Mouse (Mus musculus) spleen, postnatal 14 days (tissue): Measurements from ENCODE around the gene Arhgef12.

Experiments
- DNase-seq, 2 experiments: peaks; one replicate each; pipeline ENCODE4 v3.0.0; 2021 to 2022; ENCODE audit warnings: low spot score in 2 of 2

Arhgef12 gene

DNA sequence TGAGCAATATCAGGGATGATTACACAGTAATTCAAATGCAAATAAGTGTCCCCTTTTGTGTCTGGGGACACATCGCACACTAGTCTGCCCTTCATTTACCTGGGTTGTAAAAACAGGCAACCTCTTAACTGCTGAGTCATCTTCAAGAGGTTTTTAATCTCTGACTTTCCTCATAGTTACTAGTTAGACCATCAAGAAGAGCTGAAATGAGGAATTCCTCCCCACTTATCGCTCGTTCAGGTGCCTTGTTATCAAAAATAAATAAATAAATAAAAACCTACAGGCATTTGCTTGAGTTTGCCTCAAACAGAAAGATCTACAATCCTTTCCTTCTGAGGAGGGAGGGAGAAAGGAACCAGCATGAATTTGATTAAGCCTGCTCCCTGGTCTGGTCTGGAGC lies 1.7 kb upstream of the Arhgef12 start:
- DNase-seq: no peak

GRCm38 (mm10) chr9:43108081-43108480 lies 1.0 kb upstream of the Arhgef12 start:
- no peak for DNase-seq

- no peak for DNase-seq
These were observed 516 bp upstream of the Arhgef12 start for GRCm38 (mm10) chr9:43107555-43107954.

DNA sequence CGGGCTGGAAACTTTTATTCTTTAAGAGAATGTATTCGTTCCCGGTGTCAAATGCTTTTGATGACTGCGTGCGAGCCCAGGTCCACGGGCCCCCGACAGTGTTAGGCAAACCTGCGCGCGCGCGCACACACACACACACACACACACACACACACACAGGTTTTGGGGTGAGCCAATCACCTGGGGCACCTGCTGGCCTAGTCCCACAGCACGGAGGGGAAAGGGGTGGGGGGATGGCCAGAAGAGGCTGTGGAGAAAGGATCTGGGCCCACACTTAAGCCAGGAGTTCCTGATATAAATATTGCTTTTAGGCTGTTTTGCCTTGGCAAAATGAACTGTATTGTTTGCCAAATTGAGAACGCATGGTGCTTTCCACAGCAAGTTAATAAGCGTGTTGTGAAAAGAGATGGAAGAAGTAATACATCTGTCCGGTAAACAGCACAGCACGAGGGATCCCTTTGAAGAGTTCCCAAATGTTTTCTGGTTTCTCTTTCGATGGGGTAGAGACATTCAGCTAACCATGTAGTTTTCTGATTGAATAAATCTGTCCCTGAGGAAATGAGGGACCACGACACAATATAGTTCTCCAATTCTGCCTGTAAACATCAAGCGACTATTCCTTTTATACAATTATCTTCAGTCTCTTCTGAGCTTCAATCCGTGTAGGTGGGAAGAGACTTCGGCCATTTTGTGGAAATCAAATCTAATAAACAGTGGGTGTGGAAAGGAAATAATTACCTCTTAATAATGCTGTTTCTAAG lies 433 bp downstream of the Arhgef12 start:
- peak in 1 of 2 experiments; percentile 25 for DNase-seq

- DNase-seq: peak; percentile 52 to 69
These were observed 1.2 kb downstream of the Arhgef12 start for GRCm38 (mm10) chr9:43105664-43106361.

DNA sequence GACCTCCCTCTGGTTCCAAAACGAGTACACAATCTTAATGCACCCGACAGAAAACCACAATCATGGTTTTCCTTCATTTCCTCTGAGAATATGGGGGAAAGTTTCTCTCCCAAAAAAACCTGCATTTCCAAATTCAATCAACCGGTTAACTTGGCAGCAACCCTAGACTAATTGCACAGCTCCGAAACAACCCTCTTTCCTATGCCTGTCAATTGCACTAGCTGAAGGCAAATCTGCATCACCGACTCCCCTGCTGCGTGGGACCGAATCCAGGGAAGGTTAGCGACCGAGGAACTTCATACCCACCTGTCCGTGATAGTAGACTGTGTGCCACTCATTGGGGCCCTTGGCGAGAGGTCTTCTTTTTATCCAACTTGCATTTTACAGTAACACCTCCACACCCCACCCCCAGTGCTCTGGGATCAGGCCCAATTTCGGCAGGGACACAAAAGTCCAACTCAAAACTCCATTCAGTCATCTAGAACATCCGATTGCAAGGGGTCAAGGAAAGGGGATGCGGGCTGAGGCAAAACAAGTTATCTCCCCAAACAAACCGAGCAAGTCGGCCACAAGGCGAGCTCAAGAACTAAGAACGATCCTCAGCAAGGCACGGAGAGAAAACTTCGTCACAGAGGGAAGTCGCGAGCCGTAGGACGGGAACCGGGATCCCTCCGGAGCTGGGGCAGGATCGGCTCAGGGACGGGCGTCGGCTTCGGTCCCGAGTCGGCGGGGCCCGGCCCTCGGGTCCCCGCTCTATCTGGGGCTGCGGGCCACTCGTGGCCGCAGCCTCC lies 2.0 kb downstream of the Arhgef12 start:
- DNase-seq: peak; percentile 17 to 25

- no peak for DNase-seq
These were observed 2.5 kb downstream of the Arhgef12 start for GRCm38 (mm10) chr9:43104526-43104872.

- DNase-seq: no peak
These were observed 3.3 kb downstream of the Arhgef12 start for GRCm38 (mm10) chr9:43103675-43104299.

GRCm38 (mm10) chr9:43102931-43103330 lies 4.1 kb downstream of the Arhgef12 start:
- DNase-seq: no peak

GRCm38 (mm10) chr9:43101936-43102595 lies 5.0 kb downstream of the Arhgef12 start:
- DNase-seq: peak; percentile 20 to 36

DNA sequence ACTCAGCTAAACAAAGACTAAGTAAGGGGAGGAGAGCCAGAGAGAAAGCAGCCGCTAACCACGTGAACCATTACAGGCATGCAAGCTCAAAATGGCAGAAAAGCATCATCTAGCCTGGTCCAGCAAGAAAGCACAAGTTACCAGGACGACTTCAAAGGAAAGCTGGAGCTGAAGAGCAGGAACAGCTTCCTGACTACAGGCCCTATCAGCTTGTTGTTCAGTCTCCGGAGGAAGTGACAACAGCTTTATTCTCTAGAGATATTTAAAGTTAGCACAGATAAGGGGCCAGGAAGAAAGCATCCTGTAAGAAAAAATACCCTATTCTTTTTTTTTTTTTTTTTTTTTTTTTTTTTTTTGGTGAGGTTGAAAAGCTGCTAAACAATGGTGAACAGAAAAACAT lies 8.1 kb downstream of the Arhgef12 start:
- DNase-seq: no peak

DNA sequence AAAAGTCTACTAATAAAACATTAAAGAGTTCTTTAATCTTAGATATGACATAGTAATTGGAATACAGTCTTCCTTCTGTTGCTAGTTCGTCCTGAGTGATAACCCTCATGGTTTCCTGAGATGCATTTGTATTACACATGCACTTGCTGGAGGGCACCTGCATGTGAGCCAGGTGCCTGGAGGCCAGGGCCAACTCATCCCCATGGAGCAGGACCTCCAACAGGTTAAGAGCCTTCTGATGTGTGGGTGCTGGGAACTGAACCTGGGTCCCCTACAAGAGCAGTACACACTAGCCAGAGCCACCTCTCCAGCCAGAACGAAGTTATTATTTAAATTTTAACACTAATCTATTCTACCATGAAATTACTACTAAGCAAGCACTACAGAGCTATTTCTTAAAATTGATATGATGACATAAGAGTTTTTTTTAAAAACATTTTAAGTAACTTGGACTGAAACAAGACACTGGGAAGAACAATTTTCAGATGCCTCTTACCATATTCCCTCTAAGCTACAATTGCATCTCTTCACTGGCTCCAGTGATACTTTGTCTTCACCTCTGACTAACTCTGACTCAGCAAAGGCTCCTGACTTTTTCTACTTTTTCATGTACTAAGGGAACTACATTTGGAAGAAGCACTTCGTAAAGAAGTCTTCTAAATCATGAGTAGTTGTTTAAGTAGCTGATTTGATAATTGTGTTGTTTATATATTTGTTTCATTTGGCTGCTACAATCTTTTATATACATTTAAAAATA lies 9.1 kb downstream of the Arhgef12 start:
- no peak for DNase-seq

- no peak for DNase-seq
These were observed 10.7 kb downstream of the Arhgef12 start for GRCm38 (mm10) chr9:43096337-43096736.

DNA sequence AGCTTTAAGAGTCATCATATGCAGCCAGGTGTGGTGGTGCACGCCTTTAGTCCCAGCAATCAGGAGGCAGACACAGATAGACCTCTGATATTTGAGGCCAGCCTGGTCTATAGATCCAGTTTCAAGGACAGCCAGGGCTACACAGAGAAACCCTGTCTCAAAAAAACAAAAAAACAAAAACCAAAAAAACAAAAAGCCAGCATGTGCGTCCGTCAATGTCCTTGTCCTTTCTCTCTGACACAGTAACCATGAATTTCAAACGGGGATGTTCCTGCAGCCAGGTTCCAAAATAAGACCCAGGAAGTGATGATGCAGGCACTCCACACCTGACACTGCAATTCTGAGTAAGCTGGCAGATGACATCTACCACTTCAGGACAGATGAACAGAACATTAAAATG lies 12.2 kb downstream of the Arhgef12 start:
- no peak for DNase-seq

DNA sequence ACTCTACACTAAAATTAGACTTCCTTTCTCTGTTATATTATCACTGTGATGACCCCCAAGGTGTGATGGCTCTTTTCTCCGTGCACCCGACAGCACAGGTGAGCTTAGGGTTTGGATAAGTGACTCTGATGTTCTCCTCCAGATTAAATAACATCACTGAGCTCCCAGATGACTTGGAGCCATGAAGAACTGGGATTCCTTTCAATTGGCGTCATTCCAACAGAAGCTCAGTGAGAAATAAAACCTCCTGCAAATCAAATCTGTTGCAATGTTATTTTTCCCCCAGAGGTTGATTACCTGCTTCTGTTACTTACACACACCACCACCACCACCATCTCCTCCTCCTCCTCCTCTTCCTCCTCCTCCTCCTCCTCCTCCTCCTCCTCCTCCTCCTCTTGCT lies 13.2 kb downstream of the Arhgef12 start:
- DNase-seq: no peak

DNA sequence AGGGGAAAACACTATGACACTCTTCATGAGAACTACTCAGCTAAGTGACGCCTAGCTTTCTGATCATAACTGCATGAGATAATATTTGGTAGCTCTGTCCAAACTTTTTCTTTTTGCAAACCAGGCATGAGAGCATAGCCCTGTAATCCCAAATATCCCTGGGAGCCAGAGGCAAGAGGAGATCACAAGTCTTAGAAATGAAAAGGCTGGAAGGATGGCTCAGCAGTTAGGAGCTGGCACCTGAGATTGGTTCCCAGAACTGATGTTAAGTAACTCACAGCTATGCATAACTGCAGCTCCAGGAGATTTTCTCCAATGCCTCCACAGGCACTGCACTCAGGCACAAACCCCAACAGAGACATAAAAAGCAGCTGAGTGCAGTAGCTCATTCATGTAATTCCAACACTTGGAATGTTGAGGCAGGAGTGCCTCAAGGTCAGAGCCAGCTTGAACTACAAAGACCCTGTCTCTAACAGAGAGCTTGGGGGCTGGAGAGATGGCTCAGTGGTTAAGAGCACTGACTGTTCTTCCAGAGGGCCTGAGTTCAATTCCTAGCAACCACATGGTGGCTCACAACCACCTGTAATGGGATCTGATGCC lies 21.3 kb downstream of the Arhgef12 start:
- DNase-seq: no peak

DNA sequence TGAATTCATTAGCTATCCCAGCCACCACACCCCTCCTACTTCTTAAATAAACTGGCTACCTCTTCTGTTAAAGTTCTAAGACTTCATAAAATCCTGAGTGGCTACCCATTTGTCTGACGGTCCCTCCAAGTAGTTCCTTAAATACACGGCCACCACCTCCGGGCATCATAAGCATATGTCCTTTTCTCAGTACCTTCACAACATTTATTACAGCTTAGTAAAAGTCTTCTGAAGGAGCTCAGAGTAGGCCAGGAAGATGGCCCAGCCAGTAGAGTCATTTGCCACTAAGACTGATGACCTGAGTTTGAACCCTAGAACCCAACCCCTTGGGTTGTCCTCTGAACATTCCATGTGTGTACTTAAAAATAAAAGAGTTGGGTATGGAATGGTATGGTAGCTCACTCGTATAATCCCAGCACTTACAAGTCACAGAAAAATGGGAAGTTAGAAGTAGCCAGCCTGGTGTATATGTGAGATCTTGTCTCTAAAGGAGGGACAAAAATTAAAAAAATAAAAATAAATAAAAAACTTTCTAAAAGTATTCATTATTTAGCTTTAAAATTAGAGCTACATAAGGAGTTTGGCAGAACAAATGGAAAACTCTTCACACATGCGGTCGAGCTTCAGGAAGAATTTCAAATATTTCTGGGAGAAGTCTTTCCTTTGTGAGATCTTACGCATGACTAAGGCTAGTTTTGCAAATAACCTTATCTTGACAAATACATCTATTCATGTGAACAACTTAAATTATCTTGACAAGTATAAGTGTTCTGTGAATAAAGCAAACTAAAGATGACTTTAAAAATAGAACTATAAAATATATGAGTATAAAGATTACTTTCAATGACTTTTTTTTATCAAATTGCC lies 22.3 kb downstream of the Arhgef12 start:
- DNase-seq: no peak

GRCm38 (mm10) chr9:43083441-43084055 lies 23.5 kb downstream of the Arhgef12 start:
- no peak for DNase-seq

- no peak for DNase-seq
These were observed 28.3 kb downstream of the Arhgef12 start for GRCm38 (mm10) chr9:43078711-43079110.
